Mouse (Mus musculus): ENCODE results near the gene Dll3.

DNA sequence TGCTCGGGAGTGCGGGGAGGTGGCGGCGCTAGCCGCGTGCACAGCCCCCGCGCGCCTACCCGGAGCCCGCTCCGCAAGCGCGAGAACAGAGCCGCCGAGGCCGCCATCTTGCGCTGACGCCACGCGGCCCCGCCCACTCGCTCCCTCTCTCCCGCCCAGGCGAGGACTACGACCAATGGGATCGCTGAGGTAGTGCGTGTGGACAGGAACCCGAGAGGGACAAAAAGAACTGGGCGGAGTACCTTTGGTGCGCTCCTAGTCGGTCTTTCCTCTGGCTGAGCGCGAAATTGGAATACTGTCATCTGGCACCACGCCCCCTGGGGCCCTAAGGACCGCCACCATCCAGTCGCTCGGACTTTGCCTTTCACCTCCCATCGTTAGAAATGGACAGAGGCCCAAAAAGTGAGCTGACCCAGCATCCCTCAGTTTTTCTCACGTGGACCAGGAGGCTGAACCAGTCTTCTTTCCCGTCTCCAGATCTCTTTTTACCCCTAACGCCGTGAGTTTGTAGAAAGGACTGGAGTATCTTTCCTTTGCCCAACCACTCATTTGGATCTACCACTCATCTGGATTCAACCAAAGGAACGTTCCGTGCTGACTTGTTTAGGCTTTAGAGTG, 10.0 kb upstream of the Dll3 start, which contains the start of gene Timm50:
- TF ChIP-seq CTCF (IDR thresholded peaks at IDR 0.05; ENCODE audit: borderline replicate concordance, extremely low read depth, insufficient read depth, insufficient read length) (no peak), POLR2A (IDR thresholded peaks at IDR 0.05; ENCODE audit: borderline replicate concordance, extremely low read depth, insufficient read depth, insufficient read length, poor library complexity, severe bottlenecking) (peak; percentile 94)

Measured in brain, embryonic 14.5 days (tissue).